Mouse (Mus musculus): ENCODE measurements at regions not wholly inside any gene's neighbourhood (a gene's known extent, or its start where the extent isn't known, plus 50 kb on each side); places are given as distances from the start of the nearest gene placed in this dataset.

DNA sequence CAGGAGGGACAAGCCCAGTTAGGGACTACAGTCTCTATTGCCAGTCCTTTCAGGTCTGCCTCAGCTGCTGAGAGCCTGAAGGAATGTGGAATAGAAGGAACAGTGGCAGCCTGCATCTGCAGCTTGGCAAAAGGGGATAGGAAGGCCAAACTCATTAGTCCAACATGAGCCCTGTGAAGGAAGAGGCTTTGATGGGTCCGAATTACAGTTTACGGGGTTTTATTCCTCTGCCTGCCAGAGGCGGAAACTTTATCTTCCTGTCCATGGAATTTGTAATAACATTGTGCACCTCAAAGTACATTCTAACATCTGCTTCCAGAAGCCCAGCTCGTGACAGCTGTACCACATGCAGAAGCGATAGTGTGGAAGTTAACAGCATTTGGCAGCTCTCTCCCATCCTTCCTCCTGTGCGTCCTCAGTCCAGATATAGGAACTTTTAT is 530.9 kb downstream of the Ptprc start:
- in situ Hi-C loops (cut with MboI, MseI), result loop anchor here in 1 of 2 experiments (10.0 kb wide), 1 partner anchor 1690 kb away; no protein-coding TSS in a partner anchor

DNA sequence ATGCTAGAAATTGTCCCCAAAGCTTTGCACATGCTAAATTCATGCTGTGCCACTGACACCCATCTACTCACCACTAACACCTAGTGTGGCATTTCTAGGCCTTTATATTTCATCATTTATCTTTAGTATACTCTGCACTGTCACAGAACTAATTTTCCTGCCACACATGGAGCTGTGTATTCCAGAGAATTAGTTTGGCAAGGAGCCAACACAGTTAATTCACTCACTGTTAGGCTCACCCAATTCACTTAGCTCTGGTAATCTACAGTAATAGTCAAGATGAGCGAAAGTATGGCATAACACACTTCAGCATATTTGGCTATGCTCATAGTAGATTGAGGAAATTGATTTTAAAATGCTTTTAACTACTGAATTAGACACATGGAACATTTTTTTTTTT is 532.0 kb downstream of the Ptprc start:
- in situ Hi-C loops (cut with MboI, MseI), result loop anchor here in 1 of 2 experiments (10.0 kb wide), 1 partner anchor 1691 kb away; no protein-coding TSS in a partner anchor

DNA sequence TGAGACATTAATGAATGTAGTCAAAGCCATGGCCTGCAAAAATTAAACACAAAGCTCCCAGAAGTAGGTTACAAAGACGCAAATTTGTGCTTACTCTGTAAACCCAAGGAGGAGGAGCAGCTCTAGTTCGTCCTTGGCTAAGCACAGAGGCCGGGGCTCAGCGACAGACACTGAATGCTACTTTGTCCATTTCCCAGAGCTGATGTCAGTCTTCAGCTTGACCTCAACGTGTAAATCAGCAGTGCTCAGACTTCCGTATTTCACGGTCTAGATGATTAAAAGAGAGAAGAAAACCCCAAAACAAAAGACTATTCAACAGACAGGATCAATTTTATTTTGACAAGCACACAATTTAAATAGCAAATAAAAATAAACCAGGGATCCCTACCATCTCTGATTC is 534.7 kb downstream of the Ptprc start:
- in situ Hi-C loops (cut with MboI, MseI), result loop anchor here in 1 of 2 experiments (10.0 kb wide), 1 partner anchor 1694 kb away; no protein-coding TSS in a partner anchor

DNA sequence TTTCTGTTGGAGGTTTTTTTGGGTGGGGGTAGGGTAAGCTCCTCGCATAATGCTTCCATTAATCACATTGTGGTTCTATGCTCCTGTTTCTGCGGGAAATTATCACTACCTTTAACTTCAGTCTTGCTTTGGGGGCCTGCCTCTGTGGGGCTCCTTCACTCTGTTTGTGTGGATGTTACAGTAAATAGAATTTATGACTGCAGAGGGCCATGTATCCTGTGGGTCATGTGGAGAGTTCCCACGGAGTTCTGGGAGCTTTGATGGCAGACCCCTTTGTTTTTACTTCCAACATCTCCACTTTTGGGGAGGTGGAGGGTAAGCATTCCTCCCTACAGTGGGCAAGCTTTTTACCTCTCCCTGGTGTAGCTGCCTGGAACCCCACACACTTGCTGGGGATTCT is 538.6 kb downstream of the Ptprc start:
- in situ Hi-C loops (cut with MboI, MseI), result no loop called here

DNA sequence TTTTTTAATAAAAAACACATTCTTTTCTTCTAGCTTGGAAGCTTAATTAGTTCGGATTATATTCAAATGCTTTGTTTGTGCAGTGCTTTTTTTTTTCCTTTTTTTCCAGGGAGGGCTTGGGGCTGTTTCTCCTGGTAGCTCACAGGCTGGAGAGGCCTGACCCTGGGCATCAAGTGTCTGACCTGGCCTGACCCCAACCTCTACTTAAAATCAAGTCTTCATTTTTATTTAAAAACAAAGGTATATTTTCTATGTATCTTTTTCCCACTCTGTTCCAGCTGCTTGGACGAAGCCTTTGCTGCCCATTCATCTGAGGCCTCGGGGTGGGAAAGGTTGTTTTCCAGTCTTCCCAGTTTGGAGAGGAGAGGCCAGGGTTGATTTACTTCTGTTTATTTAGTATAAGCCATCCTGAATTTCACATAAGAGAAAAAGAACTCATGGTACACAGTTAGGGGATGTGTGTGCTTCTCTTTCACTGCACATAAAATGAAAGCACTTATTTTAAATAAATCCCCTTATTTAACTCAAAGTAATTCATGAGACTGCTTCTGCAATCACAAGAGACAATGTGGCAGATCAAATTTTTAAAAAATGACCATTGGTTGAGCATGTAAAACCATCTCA is 539.1 kb downstream of the Ptprc start:
- in situ Hi-C loops (cut with MboI, MseI), result no loop called here

DNA sequence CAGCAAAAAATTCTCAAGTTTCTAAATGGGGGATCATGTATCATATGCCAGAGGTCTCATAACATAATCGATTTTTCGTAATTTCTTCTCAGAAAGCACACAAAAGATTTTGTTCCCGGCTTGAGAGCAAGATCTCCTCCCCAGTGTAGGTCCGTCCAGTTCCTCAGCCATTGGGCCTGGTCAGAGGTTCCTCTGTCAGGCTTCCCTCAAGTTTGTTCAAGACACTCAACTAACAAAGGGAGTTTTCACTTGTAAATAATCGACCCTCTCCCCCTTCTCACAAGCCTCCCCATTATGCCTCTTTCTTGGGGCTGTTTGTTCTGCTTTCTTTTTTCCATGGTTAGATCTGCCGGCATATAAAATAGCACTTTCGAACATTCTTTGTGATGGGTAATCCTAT is 539.7 kb downstream of the Ptprc start:
- in situ Hi-C loops (cut with MboI, MseI), result no loop called here

DNA sequence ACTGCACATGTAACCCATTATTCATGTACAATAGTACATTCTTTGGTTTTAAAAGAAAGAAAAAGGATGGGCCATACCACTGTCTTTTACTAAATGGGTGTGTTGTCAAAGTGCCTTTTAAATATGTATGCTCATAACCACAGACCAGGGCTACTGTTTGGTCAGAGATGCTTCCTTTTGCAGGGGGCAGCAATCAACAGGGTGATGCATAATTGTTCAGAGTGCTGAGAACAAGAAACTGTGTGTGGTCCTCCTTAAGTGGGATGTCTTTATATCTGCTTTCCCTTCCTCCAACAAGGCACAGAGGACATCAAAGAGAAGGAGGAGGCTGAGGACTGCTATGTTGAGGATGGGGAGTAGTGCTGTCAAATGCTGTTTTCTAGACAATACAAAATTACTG is 544.0 kb downstream of the Ptprc start:
- in situ Hi-C loops (cut with MboI, MseI), result no loop called here

DNA sequence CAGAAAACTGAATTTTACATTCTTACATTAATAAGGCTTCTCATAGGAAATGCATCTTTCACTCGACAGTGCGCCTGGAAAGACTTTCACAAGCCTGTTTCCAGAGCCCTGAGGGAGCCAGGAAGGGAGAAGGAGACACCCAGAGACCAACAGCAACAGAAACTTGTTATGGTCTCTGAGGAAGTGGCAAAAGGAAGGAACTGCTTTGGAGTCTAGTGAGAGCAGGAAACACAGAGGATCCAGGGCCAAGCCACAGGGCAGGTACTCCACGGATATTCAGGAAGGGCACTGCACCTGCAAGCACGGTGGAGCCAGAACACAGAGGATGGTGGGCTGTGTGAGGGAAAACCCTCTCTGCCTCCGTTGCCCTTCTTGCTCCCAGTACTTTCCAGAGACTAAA is 554.8 kb downstream of the Ptprc start:
- in situ Hi-C loops (cut with MboI, MseI), result no loop called here

DNA sequence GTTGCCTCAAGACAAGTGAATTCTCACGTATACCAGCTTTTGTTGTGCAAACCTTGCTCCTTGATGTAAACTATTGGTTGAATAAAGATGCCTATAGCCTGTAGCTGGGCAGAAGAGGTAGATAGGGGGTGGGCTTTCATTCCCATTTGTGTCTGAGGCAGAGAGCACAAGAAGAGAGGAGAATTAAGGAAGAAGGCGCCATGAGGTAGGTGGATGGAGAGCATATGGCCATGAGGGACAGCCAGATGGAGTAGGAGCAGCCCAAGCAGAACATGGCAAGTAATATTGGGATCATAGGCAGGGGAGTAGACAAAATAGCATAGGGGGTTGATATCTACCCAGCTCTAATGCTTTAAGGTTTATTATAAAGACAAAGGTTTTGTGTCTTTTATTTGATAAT is 557.3 kb downstream of the Ptprc start:
- in situ Hi-C loops (cut with MboI, MseI), result no loop called here

DNA sequence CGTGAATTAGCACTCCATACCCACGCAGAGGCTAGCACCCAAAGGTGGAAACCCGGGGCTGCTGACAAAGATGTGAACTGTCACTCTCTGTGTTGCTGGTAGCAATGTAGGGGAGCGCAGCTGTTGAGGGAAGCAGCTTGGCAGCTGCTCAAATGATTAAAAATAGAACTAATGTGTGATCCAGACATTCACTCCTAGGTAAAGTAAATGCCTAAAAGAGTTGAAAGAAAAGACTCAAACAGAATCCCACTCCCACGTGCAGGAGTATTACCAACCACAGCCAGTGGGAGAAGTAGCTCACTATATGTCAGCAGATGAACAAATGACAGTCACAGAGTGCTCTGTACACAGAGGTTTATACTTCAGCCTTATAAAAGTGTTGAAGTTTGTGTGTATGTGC is 558.0 kb downstream of the Ptprc start:
- in situ Hi-C loops (cut with MboI, MseI), result no loop called here

DNA sequence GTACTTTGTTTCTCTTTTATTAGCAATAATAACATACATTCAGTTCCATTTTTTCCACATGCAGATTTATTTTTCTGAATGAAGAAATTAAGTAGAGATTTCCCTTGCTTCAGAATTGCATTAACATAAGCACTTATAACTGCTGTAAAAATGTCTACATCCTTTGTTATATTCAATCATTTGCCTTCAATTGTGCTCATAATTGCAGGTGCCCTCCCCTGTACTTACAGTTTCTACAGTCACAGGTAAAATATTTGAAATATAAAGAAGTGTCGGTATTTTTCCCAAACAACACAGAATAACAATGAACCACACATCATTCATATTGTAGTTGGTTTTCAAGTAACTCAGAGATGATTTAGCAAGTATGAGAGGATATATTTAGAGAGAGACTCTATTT is 568.8 kb downstream of the Ptprc start:
- in situ Hi-C loops (cut with MboI, MseI), result no loop called here

DNA sequence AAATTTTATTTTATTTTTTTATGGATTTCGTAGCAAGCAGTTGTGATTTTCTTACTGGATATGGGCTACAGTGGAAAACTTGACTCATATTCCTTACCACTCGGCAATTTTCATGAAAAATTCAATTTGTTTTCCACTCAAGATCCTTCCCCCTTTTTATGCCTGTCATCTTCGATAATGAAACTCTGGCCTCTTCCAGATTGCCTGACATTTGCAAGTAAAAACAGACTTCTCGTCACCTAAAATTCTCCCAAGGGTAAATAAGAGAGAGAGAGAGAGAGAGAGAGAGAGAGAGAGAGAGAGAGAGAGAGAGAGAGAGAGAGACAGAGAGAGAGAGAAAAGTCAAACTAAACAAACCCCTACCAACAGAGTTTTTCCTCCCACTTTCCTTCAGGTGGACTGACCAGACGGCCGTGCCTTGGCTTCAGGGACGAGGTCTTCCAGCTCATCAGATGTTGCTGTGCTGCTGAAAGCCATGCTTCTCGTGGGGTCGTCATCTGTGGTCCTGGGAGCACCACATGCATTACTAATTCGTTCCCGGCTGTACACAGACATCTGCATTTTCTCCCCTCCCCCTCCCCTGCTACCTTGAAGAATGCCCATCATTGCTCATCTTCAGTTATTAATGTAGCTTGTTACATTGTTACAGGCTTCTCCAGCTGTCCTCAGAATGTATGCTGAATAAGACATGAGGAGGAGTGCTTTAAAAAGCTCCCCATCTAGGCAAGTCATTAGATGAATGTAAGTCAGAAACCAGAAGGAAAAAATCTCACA is 569.4 kb downstream of the Ptprc start:
- in situ Hi-C loops (cut with MboI, MseI), result no loop called here

DNA sequence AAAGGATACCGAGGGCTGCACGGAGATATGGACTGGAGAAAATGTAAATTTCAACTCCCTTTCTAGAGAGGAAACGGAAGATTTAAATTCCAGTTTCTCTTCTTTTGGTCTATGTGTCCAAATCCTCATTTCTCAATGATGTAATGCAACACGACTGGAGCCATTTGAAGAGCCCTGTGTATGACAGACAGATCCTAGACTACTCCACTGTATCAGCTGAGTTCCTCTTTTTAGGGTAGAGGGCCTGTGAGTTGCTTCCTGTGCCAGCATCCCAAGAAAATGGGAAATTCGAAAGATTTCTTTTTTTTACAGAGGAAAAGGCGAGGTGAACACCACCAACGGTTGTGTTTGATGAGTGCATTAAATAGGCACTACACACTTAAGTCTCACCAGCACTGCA is 581.8 kb downstream of the Ptprc start:
- in situ Hi-C loops (cut with MboI, MseI), result no loop called here

DNA sequence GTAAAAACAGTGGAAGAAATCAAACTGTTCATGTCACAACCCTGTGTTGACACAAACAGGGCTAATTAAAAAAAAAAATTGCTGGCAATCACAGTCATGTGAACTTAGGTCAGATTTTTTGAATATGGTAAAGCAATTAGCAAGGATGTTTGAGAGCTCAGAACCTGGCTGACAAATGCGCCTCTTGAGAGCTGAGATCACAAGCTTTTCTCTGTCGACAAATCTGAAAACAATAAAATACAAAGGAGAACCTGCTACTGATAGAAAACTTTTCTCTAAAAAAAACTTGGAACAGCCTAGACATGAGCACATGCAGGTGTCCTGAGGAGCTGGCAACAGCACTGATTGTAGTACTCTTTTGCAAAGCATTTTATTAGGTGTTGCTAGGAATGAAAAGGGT is 583.6 kb downstream of the Ptprc start:
- in situ Hi-C loops (cut with MboI, MseI), result no loop called here

DNA sequence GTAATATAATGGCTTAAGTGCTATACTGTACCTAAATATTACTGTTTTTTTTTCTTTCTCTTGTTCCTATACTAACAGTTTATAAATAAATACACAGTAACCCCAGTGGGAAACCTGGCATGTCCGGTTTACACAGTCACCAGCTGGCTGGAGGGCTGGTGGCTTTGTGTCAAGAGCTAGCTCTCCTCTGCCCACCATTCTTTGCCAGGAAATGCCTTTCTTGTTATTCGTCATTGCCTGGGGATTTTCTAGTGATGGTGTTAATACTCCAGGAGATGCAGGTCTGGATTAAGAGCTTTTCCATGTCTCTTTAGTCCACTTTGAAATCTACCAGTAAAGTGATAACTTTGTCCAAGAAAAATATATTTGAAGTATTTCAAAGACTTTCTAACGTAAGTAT is 584.2 kb downstream of the Ptprc start:
- in situ Hi-C loops (cut with MboI, MseI), result no loop called here

DNA sequence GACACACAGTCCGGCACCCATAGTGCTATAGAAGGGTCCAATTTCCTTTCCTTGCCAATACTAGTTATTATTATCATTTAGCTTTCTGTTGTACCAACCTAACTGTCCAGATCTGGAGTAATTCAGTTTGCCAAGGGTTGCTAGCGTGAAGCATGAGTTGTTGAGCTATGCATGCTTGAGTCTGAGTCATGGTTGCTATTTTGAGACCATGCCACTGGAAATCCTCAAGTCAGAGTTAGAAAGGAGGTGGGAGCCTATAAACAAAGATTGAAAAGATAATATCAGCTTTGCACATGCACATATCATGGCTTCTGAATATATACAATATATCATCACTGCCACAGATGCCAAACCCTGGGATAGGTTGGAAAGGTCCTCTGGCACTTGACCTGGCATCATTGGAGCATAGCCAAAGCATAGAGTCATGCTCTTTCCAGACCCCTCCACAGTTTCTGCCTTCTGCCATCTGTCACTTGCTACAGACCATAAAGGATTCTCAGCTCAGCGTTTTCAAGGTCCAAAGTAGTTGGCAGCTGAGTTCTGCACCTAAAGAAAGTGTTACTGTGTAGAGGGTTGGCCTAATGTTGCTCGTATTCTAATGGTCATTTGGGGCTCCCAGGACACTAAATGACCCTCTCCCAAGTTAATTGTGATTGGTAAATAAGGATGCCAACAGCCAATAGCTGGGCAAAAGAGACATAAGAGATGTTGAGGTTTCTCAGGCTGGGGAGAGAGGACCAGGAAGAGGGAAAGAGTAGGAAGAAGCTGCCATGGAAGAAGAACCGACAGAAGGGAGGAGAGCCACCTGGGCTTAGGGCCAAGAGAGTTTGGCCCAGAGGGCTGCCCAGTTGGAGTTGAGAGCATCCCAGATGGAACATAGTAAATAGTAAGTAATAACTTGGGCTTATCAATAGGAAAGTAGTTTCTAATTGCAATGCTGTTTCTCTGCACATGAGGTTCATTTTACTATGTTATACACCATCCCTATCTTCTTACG is 586.9 kb downstream of the Ptprc start:
- in situ Hi-C loops (cut with MboI, MseI), result no loop called here

DNA sequence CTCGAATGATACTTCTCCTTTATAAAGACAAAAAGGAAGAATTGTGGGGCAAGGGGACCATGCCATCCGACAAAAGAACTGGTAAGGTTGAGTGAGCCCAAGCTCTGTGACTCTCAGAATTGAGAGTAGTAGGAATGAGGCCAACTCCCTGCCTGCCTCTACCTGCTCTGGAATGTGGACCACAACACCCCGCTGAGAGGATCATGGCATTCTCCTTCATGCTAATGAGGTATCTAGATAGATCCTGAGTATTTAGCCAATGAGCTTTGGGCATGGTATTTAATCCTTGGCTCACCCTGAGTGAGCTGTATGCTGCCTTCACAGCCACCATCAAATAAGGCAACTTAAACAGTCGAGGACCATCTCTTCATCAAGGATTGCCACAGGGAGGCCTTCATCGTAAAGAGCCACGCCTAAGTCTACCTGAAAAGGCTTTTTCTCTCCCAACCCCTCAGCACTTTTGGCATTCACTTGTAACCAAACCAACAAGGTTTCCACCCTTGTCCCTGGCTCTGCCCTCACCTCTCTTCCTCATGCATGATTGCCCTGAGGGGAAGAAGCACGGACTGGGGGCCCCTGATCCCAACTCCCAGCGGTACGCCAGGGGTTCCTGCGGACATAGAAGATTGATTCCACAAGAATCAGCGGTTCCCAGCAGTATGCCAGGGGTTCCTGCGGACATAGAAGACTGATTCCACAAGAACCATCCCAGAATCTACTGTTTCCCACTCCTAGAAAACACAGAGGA is 587.9 kb downstream of the Ptprc start:
- in situ Hi-C loops (cut with MboI, MseI), result no loop called here

DNA sequence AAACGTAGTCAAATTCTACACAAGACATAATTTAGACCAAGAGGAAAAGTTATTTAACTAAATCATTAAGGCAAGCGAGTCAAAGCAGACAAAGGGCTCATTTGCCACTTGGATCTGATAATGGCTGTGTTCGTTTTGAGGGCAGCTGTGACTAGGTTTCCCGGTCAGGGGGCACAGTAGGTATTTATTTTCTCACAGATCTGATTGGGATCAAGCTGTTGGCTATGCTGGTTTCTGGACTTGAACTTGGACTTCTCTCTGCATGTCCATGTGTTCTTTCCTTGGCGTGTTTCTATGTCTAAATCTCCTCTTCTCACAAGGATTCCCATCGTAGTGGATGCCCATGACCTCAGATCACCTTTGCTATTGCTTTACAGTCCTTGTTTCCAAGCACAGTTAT is 590.8 kb downstream of the Ptprc start:
- in situ Hi-C loops (cut with MboI, MseI), result no loop called here

DNA sequence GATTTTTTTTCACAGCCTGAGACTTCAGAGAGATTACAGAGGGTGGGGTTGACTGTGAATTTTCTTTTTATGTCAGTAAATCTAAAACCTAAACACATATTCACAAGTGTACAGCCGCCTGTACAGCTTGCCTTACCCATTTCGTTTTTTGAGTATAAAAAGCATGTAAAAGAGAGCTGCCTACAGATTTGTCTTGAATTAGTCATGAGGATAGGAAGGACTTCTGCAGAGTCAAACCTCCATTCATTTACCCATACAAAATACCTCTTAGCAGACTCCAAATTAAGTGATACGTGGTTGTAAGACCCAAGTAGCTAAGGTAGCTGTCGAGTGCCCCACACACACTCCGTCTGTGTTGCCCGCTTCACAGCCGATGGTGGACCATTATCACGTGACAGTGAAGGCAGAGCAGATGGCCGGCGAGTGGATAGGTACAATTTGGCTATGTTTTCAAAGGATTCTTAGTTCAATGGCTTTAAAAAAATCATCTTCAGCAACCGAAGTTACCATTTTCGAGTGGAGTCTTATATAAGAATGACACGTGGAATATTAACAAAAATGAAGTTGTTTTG is 591.3 kb downstream of the Ptprc start:
- in situ Hi-C loops (cut with MboI, MseI), result no loop called here

DNA sequence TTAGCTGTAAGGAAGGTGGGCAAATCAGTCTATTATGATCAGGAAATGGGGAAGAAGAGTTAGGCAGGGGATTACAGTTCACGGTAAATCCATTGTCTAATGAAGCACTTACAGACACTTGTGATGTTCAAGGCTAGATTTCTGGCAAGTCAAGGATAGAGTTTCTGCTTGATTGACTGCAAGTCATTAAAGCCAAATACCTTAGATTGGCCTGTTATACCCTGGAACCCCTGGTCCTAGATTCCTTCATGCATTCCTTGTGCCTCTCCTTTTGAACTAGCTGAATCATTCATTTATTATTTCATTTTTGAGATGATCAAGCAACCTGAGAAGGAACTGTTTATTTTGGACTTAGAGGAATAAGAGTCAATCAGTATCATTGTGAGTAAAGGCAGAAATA is 597.9 kb downstream of the Ptprc start:
- in situ Hi-C loops (cut with MboI, MseI), result no loop called here

DNA sequence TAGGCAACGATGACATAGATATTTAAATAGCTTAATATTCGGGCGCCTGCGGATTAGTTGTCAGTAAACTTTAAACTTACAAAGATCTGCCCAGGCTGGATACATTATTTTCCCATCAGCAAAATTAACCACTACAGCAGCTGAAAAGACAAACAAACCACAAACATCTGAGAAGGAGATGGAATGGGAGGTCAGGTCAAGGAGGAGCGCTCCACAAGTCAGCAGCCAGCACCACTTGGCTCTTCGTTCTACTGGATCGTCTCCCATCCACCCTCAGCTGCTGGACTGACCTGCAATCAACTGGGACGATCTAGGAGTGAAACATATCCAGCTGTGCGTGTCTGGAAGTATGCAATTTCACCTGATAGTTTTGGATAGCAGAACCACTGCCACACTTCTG is 599.3 kb downstream of the Ptprc start:
- in situ Hi-C loops (cut with MboI, MseI), result no loop called here
